Mouse (Mus musculus): Measurements from ENCODE around the gene Gins3.
"Not testable (repeated sequence)": the region's sequence is repeated elsewhere in the genome, so short reads cannot be mapped to it uniquely, and the experiment has no call there.

The Gins3 gene

DNA sequence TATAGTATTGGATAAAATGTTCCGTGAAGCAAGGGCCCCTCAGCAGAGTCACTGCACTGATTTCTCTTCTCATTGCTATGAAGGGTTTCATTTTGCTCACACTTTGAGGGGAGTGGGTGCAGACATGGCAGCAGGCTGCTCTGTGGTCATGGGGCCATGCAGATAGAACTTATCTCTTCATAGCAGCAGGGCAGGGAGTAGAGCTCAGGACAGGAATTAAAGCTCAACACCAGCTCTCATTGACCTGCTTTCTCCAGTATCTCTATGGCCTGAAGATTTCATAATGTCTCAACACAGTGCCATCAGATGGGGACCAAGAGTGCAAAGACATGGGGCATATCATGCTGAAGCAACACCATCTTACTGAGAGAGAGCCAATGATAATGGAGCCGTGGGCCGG is 15.0 kb downstream of the Gins3 start:
- DNase-seq (ENCODE audit: low read depth, low spot score), result no peak

DNA sequence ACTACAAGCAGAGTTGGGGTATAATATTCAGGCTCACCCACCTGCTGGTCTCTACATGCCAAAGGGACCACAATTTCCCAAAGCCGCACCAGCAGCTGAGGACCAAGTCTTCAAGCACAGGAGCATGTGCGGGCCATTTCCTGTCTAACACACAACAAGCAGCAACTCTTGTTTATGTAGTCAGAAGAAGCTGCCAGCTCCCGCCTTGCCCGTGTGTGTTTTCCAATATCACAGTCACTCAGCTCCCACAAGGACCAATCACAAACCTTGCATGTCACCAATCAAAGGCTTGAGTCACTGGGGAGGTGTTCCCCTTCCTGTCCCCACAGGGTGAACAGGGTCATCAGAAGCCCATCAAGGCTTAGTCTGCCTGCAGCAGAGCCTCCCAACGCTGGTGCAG is 20.1 kb downstream of the Gins3 start:
- no peak for DNase-seq (ENCODE audit: low read depth, low spot score)

DNA sequence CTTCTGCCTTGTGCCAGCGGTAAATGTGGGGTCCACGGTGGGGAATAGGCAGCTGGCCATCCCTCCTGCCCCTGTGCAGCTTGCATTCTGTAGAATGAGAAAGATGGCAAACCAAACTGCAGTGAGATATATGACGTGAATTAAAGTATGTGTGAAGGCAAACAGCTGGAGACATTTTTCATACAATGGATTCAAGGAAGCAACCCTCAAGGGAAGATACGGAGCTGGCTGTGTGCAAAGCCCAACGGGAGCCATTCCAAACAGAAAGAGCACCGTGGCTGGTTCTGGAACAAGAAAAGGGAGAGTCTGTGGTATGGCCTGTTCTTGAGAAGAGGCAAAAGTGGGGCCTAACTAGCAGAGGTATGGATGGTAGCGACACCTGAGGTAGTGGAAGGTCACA is 22.6 kb downstream of the Gins3 start:
- DNase-seq (ENCODE audit: low read depth, low spot score), result no peak

DNA sequence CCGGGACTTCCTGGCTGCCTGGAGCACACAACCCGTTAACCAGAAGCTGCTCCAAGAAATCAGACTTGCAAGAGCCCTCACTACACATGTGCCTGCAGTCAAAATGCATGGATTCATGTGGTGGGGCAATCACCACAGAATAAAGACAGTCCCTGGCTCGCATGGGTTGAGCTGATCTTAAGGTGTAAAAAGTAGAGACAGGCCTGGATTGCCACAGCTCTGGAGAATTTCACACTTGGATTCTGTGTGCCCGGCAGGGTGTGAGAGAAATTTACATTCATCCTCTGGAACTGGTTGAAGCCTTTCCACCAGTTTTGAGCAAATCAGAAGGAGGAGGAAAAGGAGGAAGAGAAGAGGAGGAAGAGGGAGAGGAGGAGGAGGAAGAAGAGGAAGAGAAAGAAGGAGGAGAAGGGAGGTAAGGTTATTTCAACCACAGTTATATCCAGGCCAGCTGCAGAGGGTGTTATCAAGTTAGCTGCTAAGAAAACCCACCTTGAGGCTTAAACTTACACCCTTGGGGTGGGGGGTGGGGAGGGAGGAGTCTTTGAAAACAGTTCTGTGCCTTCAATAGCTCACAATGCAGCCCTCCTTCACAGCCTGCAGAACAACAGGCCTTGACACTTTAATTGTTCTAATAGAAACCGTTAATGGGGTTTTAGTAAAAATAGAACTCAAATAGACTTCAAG is 23.2 kb downstream of the Gins3 start:
- DNase-seq (ENCODE audit: low read depth, low spot score), result no peak

DNA sequence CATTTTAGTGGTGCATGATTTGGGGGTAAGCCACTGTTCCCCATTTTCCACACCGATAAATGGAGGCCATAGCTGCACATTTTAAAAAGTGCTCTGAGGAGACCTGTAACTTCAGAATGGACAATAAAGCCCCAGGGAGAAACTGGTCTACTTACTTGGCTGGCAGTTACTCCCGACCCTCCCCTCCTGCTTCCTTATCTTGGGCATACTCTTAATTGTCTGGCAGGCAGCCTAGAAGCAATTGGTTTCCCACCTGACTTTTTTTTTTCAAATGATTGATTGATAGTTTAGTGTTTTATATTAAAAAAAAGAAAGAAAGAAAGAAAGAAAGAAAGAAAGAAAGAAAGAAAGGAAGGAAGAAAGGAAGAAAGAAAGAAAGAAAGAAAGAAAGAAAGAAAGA is 24.3 kb downstream of the Gins3 start:
- no peak for DNase-seq (ENCODE audit: low read depth, low spot score)

DNA sequence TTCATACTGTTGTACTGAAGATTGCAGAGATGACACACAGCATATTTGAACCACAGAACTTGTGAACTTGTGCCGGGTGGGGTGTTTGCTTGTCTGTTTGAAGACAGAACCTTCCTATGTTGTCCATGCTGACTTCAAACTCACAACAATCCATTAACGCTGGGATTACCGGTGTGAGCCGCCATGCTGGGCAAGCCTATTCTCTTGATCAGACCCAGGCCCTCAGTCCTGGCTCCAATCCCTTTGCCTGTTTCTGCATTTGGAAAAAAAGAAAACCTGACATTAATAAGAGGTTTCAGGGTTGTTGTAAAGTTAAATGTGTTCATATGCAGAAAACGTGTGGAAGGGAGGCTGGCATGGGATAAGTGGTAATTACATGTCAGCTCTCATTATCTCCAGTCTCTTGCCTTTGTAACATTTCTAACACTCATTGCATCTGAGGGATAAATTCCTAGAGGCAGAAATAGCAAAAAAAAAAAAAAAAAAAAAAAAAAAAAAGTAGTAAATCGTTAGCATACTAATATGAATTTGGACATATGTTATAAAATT is 27.2 kb downstream of the Gins3 start:
- no peak for DNase-seq (ENCODE audit: low read depth, low spot score)

DNA sequence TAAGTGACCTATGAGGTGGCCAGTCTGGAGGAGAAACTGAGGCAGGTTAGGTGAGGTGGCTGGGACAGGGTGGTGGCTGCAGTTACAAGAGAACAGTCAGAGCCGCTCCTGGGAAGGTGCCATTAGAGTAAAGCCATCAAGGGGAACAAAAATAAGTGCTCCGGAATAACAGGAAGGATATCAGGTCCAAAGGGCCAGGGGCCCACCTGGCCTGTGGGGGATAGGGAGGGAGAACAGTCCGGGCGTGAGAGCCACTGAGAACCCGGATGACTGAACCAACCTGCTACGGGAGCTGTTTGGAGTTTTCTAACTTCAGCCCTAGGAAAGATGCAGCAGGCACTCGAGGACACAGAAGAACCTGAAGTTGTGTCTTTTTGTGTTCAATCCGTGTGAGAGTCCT is 27.8 kb downstream of the Gins3 start:
- no peak for DNase-seq (ENCODE audit: low read depth, low spot score)

DNA sequence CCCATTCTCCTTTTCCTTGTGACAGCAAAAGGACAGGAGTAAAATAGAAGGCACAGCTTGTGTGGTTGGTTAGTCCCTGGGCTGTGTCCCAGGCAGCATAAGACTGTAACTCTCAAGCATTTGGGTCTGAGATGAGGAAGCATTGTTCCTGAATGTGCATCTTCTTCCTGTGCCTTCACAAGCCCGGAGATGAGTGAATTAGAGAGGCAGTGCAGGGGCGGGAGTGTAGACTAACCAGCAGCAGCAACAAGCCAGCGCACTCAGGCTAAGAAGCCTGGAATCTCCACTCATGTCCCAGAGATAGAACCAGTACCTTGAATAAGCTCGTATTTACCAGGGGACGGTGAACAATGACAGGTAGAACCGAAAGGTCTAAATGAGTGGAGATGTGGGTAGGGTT is 28.3 kb downstream of the Gins3 start:
- DNase-seq (ENCODE audit: low read depth, low spot score), result no peak

DNA sequence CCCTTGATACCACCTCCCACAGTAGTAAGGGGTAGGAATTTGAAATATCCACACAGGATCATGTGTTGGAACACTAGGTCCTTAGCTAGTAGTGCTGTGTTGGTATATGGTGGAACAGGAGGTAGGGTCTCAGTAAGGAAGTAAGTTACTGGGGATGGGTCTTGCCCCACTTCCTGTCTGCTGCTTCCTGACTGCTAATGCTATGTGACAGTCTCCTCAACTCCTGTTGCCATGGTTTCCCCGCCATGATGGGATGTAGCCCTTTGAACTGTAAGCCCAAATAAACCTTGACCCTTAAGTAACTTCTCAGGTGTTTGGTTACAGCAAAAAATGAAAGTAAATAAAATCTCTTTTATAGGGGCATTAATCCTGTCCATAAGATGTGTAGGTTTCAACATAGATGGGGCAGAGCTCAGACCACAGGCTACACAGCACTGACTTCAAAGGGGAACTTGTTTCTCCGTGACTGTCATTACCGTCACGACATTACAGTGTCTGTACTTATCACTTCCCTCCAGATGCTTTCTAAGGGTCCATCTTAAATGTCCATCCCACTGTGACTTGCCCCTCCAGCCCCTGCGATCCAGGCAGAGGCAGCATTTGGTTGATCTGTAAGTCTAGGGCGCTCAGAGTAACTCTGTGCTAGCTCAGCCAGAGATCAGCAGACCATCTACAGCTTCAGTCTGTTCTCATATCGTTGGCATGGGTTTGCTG is 29.8 kb downstream of the Gins3 start:
- DNase-seq (ENCODE audit: low read depth, low spot score), result no peak

DNA sequence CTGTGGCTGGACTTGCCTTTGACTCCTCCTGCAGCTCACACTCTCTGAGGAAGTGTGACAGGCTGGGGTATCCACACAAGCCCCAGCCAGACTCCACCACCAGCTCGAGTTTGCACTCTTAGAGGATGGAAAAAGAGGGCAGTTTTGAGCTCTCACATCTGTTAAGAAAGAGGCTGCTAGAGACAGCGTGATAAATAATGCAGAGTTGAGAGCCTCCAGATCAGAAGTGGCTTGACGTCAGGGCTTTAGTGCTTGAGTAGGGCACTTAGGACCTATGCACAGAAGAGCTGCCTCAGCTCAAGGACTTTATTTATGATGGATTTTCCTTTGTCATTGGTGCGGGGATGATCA is 30.3 kb downstream of the Gins3 start:
- DNase-seq (ENCODE audit: low read depth, low spot score), result no peak

DNA sequence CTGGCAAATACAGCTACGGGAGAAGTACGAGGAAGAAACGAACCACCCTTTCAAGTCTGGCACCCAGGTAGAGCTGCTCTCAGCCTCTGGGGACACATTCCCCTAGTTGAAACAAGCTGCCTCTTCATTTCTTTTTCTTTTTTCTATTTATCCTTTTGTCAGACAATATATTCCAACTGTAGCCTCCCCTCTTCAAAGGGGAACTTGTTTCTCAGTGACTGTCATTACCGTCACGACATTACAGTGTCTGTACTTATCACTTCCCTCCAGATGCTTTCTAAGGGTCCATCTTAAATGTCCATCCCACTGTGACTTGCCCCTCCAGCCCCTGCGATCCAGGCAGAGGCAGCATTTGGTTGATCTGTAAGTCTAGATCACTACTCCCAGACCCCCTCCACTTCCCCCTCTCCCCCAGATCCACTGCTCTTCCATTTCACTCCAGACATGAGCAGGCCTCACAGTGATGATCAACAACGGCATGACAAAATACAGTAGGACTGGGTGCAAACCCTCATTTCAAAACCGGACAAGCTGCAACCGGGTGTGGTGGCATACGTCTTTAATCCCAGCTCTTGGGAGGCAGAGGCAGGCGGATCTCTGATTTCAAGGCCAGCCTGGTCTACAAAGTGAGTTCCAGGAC is 32.7 kb downstream of the Gins3 start:
- DNase-seq (ENCODE audit: low read depth, low spot score), result not testable (repeated sequence)

DNA sequence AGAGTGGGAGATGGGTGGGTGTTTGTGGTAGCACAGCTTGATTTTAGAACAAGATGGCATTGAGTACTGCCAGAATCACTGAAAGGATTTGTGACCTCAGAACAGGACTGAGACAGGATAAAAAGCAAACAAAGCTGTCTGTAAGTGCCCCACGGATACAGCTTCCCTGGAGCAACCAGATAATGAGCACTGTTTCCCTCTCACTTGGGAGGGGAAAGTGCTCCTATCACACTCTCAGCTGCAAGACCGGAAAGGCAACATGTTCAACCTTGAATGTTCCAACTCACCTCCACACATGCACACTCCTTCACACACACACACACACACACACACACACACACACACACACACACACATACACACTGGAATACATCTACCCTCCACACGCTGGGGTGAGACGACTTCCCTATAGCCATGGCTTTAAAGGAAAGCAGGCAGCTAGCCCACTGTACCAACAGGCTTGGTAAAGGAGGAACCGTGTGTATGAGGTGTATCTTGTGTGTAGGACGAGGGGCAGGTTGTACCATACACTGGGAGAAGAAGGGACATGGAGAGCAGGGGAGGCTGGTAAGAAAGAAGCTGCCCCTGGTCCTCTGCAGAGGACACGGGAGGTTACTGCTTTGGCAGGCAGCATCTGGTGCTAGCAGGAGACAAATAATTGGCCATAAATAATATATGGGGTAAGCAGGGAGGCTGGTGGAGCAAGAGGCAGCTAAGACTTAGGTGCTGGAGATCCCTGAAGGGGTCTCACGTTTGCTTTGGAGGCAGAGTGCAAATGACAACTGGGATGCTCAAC is 35.1 kb downstream of the Gins3 start:
- no peak for DNase-seq (ENCODE audit: low read depth, low spot score)

DNA sequence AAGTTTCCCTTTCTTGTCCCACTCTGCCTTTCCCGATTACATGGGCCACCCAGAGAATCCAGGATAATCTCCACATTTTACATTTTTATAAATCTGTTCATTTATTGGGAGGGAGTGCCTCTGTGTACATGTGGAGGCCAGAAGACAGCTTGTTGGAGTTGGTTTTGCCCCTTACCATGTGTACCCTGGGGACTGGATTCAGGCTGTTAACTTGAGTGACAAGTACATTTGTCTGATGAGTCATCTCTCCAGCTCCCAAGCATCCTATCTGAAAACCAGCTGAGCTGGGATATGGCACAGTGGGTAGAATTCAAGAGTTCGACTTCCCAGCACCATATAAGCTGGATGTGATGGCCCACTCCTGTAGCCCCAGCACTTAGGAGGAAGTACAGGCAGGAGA is 36.7 kb downstream of the Gins3 start:
- no peak for DNase-seq (ENCODE audit: low read depth, low spot score)

DNA sequence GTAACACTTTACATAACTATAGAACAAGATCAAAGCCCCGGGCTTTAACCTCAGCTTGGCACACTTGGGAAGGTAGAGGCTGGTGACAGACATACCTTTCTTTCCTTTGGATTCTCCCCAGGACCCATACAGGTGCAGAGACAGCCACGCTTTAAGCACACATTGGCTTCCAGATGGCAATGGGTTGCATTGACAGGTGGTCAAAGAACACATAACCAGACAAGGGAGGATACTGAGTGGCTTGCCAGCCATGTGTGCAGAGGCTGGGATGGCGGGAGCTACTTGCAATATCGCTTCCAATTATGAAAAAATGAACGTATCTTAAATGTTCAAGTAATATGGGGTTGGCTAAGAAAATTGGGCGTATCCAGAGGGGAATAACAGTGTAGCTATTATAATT is 38.6 kb downstream of the Gins3 start:
- DNase-seq (ENCODE audit: low read depth, low spot score), result no peak

DNA sequence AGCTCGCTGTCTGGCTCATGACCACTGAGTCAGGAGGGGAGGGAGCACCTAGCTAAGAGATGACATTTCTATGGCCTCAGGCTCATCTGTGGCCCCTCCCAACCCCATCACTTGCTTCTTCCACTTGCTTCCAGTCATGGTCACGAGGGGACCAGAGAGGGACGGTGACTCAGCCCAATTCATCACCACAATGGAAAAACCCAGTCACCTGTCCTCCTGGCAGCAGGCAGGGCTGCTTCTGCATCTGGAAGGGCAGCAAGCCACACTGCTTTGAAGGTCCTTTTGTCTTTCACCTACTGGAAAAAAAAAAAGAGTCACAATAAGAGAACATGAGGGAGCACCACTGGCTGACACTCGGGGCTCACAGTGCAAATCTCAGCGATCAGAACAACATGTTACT is 39.6 kb downstream of the Gins3 start:
- no peak for DNase-seq (ENCODE audit: low read depth, low spot score)

DNA sequence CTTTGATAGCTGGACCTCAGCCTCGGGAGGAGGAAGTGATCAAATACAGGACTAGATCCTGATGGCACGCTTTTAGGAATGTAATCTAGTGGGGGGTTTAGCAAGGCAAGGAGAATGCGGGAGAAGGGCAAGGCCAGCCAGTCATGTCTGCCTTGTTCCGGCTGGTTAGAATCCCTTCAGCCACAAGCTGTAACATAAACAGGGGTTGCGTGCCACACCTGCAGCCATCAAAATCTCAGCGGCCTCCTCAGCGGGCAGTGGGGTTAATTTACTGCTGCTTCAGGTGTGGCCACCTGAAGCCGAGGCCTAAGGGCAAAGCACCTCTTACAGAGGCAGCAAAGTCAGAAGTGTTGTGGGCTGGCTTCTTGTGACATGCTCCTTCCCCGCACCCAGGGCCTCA is 43.4 kb downstream of the Gins3 start, which contains the start of gene Ndrg4:
Gene Ndrg4, plus strand, starts transcription at position 350 of the 400 bp plus-strand sequence.
- DNase-seq (ENCODE audit: low read depth, low spot score), result no peak

DNA sequence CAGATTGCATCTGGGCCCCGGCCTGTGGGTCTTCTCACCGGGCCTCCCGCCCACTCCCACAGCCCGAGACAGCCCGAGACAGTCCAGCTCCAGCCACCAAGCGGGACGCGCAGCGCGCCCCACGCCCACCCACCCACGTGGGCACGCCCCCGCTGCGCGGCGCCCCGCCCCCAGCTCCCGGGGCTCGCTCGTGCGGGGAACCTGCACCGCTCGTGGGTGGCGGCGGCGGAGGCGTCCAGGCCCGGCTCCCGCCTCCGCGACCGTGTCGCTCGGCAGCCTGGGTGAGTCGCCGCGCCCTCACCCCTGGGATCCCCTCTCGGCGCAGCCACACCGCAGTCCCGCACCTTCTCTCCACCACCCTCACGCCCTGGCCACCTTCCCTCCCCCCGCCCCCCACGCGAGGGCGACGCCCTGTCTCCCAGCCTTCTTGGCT is 44.4 kb downstream of the Gins3 start:
- no peak for DNase-seq (ENCODE audit: low read depth, low spot score)

DNA sequence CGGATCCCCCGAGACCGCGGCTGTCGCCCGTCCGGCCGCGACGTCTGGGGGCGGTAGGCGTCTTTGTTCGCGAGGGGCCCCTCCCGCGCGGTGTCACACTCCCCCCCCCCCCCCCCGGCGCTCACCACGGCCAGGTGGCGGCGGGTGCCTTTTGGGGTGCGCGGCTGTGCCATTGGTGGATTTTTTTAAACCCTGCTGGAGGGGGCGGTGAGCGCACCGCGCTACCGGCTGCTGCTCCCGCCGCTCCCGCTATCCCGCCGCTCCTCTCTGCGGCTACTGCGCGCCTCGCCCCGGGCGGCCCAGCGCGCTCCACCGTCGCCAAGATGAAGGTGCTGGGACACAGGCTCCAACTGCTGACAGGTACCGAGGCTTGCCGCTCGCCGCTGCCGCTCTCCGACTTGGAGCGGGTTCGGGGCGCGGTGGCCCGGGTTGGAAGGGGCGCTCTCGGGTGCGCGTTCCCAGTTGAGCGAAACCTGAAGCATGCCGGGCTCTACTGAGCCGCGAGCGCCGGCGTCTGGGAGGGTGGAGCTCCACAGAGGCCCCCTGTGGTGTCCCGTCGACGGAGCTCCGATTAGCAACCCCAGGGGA is 44.9 kb downstream of the Gins3 start:
- no peak for DNase-seq (ENCODE audit: low read depth, low spot score)

DNA sequence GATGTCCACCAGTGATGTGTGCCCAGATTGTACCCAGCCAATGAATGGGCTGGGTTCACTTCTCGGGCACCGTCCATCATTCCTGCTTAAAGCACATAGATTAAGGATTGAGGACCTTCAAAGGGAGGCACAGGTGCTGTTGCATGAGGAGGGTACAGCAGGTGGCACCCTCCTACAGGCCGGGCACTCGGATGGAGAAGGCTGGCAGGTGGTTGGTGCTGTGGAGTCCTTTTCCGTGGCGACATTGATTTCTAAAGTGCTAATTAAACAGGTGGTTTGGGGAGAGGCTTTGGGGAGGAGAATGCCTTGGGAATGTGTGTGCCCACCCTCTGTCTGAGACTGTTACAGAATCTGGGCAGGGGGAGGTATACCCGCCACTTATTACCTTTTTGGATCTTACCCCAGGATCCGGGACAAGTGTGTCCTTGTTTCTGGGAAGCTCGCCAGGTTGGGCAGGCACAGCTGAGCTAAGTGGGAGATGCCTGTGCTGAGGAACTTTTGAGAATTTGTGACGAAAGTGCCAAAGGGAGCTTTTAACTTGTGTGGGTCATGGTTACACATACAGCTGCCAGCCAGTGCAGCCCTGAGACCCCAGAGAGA is 54.9 kb downstream of the Gins3 start:
- no peak for DNase-seq (ENCODE audit: low read depth, low spot score)

DNA sequence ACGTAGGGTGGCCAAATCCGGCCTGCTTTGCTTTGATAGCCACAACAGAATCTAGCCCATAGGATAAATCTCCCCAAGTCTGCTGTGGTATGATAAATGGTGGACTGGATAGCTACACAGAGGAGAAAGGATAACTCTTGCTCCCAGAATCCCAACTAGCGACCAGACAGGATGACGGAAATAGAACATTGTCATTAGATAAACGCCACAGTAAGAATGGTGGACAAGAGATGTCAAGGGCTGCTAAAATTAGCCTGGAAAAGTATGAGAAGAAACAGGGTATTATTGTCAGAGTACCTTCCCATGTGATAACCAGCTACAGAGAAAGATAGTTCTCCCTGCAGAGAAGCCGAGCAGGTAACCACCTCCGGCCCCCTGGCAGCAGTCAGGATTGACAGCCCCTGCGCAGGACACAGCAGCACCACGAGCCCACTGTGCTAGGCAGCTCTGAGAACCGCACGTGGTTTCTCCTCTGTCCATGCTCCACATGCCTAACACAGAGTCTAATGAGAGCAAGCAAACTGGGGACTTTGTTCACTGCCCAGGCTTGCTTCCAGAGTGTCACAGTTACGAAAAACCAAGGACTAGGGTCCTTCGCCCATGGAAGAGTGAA is 57.8 kb downstream of the Gins3 start:
- no peak for DNase-seq (ENCODE audit: low read depth, low spot score)

DNA sequence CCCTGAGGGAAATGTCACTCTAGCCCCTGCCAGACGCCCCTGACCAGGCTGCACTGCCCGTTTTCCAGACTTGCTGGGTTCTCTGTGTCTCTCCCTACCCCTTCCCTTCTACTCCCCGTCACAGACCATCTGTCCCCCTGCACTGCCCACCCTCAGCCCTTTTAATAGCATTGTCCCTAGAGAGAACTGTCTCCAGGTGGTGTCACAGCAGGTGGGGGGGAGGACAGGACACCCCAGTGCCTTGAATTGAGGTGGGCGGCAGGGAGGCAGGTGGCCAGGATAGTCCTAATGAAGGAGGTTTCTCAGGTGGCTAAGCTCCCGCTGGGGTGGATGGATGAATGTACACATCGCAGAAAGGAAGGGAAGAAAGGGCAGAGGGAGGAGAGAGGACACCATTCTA is 61.4 kb downstream of the Gins3 start:
- no peak for DNase-seq (ENCODE audit: low read depth, low spot score)
